ENCODE assay signal across 16 mouse cellular contexts in the genomic region with DNA sequence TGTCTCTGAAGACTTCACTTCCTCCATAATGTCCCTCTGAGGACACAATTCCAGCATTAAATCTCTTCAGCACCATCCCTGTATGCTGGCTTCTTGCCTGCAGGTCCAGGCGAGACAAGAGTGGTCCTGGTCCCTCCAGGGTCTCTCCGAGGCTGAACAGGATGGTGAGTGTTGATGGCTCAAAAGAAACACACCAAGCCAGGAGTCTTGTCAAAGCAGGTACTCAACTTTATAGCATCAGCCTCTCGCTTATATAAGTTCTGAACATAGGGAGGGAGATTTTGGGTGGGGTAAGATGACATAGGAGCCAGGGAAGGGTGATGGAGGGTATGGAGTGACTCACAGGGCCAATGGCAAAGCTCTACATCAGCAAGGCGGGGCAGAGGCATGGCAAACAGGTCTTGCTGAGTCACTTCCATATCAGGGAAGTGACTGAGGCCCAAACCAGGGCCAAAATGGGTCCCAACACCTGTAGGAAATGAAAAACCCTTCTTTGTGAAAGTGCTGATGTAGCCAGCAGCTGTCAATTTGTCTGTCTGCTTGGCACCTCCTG.
"Had no signal": no experiment of that assay in that cellular context is flagged by ENCODE, and none has a peak within 500 bp of the region (broad histone marks: within the 10 kb centered on the region; RNA-seq: fewer than 3 reads in every experiment).

No protein-coding gene starts in this region.

- ATAC-seq: liver, embryonic 12.5 days had no signal

- DNase-seq: lung, adult 18-20 months; lung, embryonic 14.5 days; lung, postnatal 10 days; lung, postnatal 4 days; midbrain, embryonic 14.5 days; retina, postnatal 1 day; right cerebral cortex, adult 18-20 months; right cerebral cortex, postnatal 25 days; right cerebral cortex, postnatal 4 days; spleen, adult 18-20 months had no signal

- H3K36me3 ChIP-seq: liver, embryonic 12.5 days; midbrain, embryonic 12.5 days; neural tube, embryonic 13.5 days; neural tube, embryonic 15.5 days had no signal

- H3K4me1 ChIP-seq: liver, embryonic 12.5 days had no signal

- H3K27me3 ChIP-seq: liver, embryonic 12.5 days; midbrain, embryonic 12.5 days; neural tube, embryonic 13.5 days; neural tube, embryonic 15.5 days had no signal

- H3K9ac ChIP-seq: liver, embryonic 12.5 days; liver, embryonic 14.5 days; lung, embryonic 14.5 days; midbrain, embryonic 12.5 days; neural tube, embryonic 13.5 days; neural tube, embryonic 15.5 days had no signal

- H3K27ac ChIP-seq: liver, embryonic 12.5 days; liver, embryonic 14.5 days; midbrain, embryonic 12.5 days; neural tube, embryonic 13.5 days; neural tube, embryonic 15.5 days had no signal

- H3K4me2 ChIP-seq: liver, embryonic 12.5 days; lung, embryonic 14.5 days; midbrain, embryonic 12.5 days; neural tube, embryonic 13.5 days; neural tube, embryonic 15.5 days had no signal

- H3K4me3 ChIP-seq: liver, embryonic 12.5 days; midbrain, embryonic 12.5 days; myocyte; neural tube, embryonic 13.5 days; neural tube, embryonic 15.5 days had no signal

- H3K9me3 ChIP-seq: liver, embryonic 12.5 days; midbrain, embryonic 12.5 days; neural tube, embryonic 13.5 days; neural tube, embryonic 15.5 days had no signal
